Mouse (Mus musculus) neural tube, embryonic 11.5 days (tissue): Measurements from ENCODE around the gene Ptpro. TPM values are rescaled to one million over a fixed set of nuclear protein-coding genes. Genes with fewer than 3 reads are reported as not detected.

Experiments
- ATAC-seq: fragments of 200-750 bp; cut with Nextera tagmentation; 2 replicates; pipeline ENCODE4 v1.8.0; 2017; ENCODE audit warnings: moderate number of reproducible peaks, mild to moderate bottlenecking, moderate TSS enrichment, moderate library complexity; ENCODE audit not compliant: insufficient read depth, low FRiP score, low TSS enrichment
- DNase-seq: peaks from one replicate; pipeline ENCODE4 v3.0.0-alpha.2; 2015; ENCODE audit warnings: low spot score
- H3K27ac ChIP-seq: fragments of 300-500 bp; sonication (generic); 2 replicates; pipeline ENCODE4 v1.5.1; 2014; ENCODE audit warnings: low read depth, mild to moderate bottlenecking, low read length
- H3K27me3 ChIP-seq: fragments of 300-500 bp; sonication (generic); 2 replicates; pipeline ENCODE4 v1.6.1; 2014; ENCODE audit warnings: mild to moderate bottlenecking, low read length, mixed read lengths; ENCODE audit not compliant: control insufficient read depth, insufficient read depth
- H3K36me3 ChIP-seq: fragments of 300-500 bp; sonication (generic); 2 replicates; pipeline ENCODE4 v1.6.1; 2014; ENCODE audit warnings: mild to moderate bottlenecking, low read length, moderate library complexity, mixed read lengths; ENCODE audit not compliant: control insufficient read depth, insufficient read depth
- H3K4me1 ChIP-seq: fragments of 300-500 bp; sonication (generic); 2 replicates; pipeline ENCODE4 v1.6.1; 2014; ENCODE audit warnings: low read length, mixed read lengths; ENCODE audit not compliant: control insufficient read depth, insufficient read depth
- H3K4me2 ChIP-seq: fragments of 300-500 bp; sonication (generic); 2 replicates; pipeline ENCODE4 v1.6.1; 2014; ENCODE audit warnings: low read depth, mild to moderate bottlenecking, moderate library complexity
- H3K4me3 ChIP-seq: fragments of 300-500 bp; sonication (generic); 2 replicates; pipeline ENCODE4 v1.5.1; 2014; ENCODE audit warnings: low read depth, low read length
- H3K9ac ChIP-seq: fragments of 300-500 bp; sonication (generic); 2 replicates; pipeline ENCODE4 v1.6.1; 2014; ENCODE audit warnings: mild to moderate bottlenecking, low read length
- H3K9me3 ChIP-seq: fragments of 300-500 bp; sonication (generic); 2 replicates; pipeline ENCODE4 v1.6.1; 2016; ENCODE audit warnings: low read length; ENCODE audit not compliant: control insufficient read depth
- WGBS: fragments of 180-500 bp; shearing (Covaris S2); extraction: QIAGEN DNeasy Blood & Tissue Kit; methylation state at CpG from one replicate; pipeline ENCODE4 v1.1.7; 2014; 5-methylcytosine and 5-hydroxymethylcytosine counted together
- polyA plus RNA-seq: library from polyadenylated mRNA; unstranded; fragments of >200 nt; fragmentation: Nextera tagmentation; extraction: Ambion mirVana; gene quantifications from 2 replicates; pipeline ENCODE4 v1.2.1, GENCODE M21; 2014

Gene Ptpro
- polyA plus RNA-seq, 1 experiment from 2014 or later = 18.5 TPM

DNA sequence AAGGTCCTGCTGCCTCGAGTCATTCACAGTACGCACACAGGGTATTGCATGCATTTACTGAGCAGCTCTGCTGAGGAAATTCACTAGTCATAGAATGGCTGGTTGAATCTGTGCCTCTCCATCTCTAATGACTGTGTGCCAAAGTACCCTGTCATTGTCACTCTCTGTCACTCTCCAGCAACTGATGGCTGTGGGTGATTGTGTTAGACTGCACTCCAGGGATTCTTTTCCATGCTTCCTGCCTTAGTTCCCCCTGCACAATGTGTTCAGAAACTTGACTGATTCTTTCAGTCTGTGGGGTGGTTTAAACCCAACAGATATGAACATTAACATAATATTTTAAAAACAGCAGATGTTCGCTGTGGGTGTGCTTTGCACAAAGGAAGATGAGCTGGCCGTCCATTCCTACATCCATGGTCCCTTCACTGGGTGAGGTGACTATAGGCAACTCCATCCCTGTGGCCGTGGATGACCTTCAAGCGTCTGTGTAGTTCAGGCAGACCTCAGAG is 29.5 kb downstream of the Ptpro start:
- Histone ChIP-seq H3K4me2 (no peak overlapping the region), H3K4me1 (no peaks in the 10 kb centered on the region), H3K9ac (no peak overlapping the region), H3K27me3 (no peaks in the 10 kb centered on the region), H3K27ac (no peak overlapping the region), H3K36me3 (no peaks in the 10 kb centered on the region; the same call in 1 of the 2 replicates), H3K9me3 (no peaks in the 10 kb centered on the region), H3K4me3 (no peak overlapping the region)
- DNase-seq = no peak
- ATAC-seq = no peak
- WGBS = 84% methylated on average over 6 of the region's 6 CpGs

- no peaks in the 10 kb centered on the region for H3K9me3 ChIP-seq
- no peak for ATAC-seq
- 85% methylated on average over 7 of the region's 7 CpGs for WGBS
- H3K4me3 ChIP-seq = no peak overlapping the region
- H3K9ac ChIP-seq = no peak overlapping the region
- H3K36me3 ChIP-seq = no peaks in the 10 kb centered on the region; the same call in 1 of the 2 replicates
- no peak overlapping the region for H3K27ac ChIP-seq
- H3K4me1 ChIP-seq = no peaks in the 10 kb centered on the region
- H3K4me2 ChIP-seq = no peak overlapping the region
- no peak for DNase-seq
- H3K27me3 ChIP-seq = no peaks in the 10 kb centered on the region
Observed at GRCm38 (mm10) chr6:137282050-137282449, 29.9 kb downstream of the Ptpro start.

DNA sequence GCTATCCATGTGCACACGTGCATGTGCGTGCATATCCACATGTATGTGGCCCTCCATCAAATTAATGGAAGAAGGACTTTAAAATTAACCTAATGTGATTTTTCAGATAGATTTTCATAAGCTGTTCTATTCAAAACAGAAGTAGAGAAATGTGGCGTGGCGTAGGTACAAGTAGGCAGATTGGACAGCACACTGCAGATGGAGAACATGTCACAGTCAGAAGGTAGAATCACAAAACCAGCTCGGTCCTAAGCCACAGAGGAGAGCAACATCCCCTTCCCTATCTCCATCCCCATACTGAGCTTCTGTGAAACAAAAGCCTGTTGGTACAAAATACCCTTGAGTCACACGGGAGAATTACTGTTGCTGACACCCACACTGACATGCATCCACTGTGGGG is 34.3 kb downstream of the Ptpro start:
- Histone ChIP-seq H3K9me3 (no peaks in the 10 kb centered on the region), H3K36me3 (no peaks in the 10 kb centered on the region; the same call in 1 of the 2 replicates), H3K27ac (no peak overlapping the region), H3K4me2 (no peak overlapping the region), H3K9ac (no peak overlapping the region), H3K27me3 (no peaks in the 10 kb centered on the region), H3K4me1 (no peaks in the 10 kb centered on the region), H3K4me3 (no peak overlapping the region)
- no peak for ATAC-seq
- no peak for DNase-seq
- WGBS = 87% methylated on average over 6 of the region's 6 CpGs

GRCm38 (mm10) chr6:137287788-137288187 is 35.7 kb downstream of the Ptpro start:
- no peak overlapping the region for H3K4me3 ChIP-seq
- ATAC-seq = no peak
- no peak for DNase-seq
- H3K27ac ChIP-seq = no peak overlapping the region
- H3K36me3 ChIP-seq = no peaks in the 10 kb centered on the region
- H3K27me3 ChIP-seq = no peaks in the 10 kb centered on the region
- 85% methylated on average over 7 of the region's 7 CpGs for WGBS
- H3K9ac ChIP-seq = no peak overlapping the region
- no peak overlapping the region for H3K4me2 ChIP-seq
- no peaks in the 10 kb centered on the region for H3K9me3 ChIP-seq
- H3K4me1 ChIP-seq = no peaks in the 10 kb centered on the region

- WGBS = 93% methylated on average over 5 of the region's 5 CpGs
- no peak overlapping the region for H3K27ac ChIP-seq
- no peak for DNase-seq
Observed at GRCm38 (mm10) chr6:137288264-137288663, 36.1 kb downstream of the Ptpro start.

GRCm38 (mm10) chr6:137292421-137292820 is 40.3 kb downstream of the Ptpro start:
- Histone ChIP-seq H3K9ac (no peak overlapping the region), H3K4me3 (no peak overlapping the region), H3K36me3 (no peaks in the 10 kb centered on the region), H3K9me3 (no peaks in the 10 kb centered on the region), H3K27me3 (no peaks in the 10 kb centered on the region), H3K4me1 (no peaks in the 10 kb centered on the region), H3K27ac (no peak overlapping the region), H3K4me2 (no peak overlapping the region)
- 66% methylated on average over 2 of the region's 2 CpGs for WGBS
- ATAC-seq (no peak), DNase-seq (no peak)

More at GRCm38 (mm10) chr6:137288264-137288663, 36.1 kb downstream of the Ptpro start:
- no peaks in the 10 kb centered on the region for H3K36me3 ChIP-seq
- no peaks in the 10 kb centered on the region for H3K27me3 ChIP-seq
- no peak overlapping the region for H3K4me2 ChIP-seq
- H3K4me3 ChIP-seq = no peak overlapping the region
- no peak overlapping the region for H3K9ac ChIP-seq
- H3K9me3 ChIP-seq = no peaks in the 10 kb centered on the region
- H3K4me1 ChIP-seq = no peaks in the 10 kb centered on the region
- no peak for ATAC-seq

DNA sequence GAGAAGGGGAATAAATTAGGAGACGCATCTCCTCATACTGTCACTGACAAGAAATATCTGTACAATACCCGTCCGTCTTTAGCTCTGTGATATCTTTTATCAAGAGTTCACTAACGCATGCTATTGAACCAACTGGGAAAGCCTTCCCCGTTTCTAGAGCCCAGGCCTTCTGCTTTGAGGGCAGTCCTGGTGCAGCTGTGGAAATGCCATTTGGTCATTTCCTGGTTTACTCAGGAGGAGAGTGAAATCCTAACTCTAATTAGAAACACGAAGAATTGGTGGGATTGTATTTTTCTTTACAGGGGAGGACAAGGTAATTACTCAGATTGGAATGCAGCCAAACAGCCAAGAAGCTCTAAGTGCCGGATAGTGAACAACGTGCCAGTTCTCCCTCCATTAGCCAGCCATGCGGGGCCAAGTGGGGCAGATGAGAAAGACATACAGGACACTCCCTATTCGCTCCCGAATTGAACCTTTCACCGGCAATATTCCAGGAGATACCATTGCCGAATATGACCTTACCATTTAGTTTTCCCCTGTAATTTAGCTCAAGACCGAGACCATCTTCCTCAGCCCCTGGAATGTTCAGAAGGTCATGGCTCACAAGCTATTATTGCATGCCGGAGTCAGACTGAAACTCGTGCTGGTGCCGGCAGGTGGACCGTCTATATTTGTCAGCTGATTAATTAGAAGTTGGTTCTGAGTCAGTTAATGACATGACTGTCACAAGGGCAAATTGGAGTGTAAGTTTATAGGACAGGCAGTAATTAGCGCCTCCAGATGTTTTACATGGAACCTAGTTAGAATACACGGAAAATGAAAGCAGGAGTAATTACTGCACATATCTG is 43.1 kb downstream of the Ptpro start:
- no peak overlapping the region for H3K4me2 ChIP-seq
- no peak overlapping the region for H3K4me3 ChIP-seq
- DNase-seq = no peak
- no peaks in the 10 kb centered on the region for H3K27me3 ChIP-seq
- H3K9me3 ChIP-seq = no peaks in the 10 kb centered on the region
- ATAC-seq = no peak
- no peaks in the 10 kb centered on the region for H3K36me3 ChIP-seq
- no peak overlapping the region for H3K9ac ChIP-seq
- H3K4me1 ChIP-seq = no peaks in the 10 kb centered on the region
- H3K27ac ChIP-seq = no peak overlapping the region
- WGBS = 77% methylated on average over 20 of the region's 20 CpGs

GRCm38 (mm10) chr6:137302561-137302960 is 50.4 kb downstream of the Ptpro start:
- Histone ChIP-seq H3K27ac (no peak overlapping the region), H3K4me3 (no peak overlapping the region), H3K4me1 (no peaks in the 10 kb centered on the region), H3K9ac (no peak overlapping the region), H3K9me3 (no peaks in the 10 kb centered on the region), H3K36me3 (no peaks in the 10 kb centered on the region), H3K4me2 (no peak overlapping the region), H3K27me3 (no peaks in the 10 kb centered on the region)
- no peak for ATAC-seq
- no peak for DNase-seq
- 78% methylated on average over 4 of the region's 4 CpGs for WGBS

DNA sequence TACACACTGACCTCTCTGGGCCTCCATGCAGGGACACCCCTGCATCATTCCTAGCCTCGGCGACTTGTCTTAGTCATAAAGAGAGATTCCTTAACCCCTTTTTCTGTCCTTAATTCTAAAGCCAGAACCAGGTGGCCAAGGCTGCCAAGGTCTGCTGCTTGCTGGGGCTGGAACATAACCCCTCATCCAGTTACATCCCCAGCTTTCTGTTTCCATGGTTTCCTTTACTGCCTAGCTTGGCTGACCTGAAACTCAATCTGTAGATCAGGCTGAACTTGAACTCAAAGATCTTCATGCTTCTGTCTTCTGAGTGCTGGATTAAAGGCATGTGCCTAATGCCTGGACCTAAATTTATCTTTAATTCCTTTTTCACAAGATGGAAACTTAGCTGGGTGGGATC is 51.7 kb downstream of the Ptpro start:
- DNase-seq (no peak), ATAC-seq (no peak)
- Histone ChIP-seq H3K27me3 (no peaks in the 10 kb centered on the region), H3K27ac (no peak overlapping the region), H3K4me3 (no peak overlapping the region), H3K4me1 (no peaks in the 10 kb centered on the region), H3K4me2 (no peak overlapping the region), H3K9me3 (no peaks in the 10 kb centered on the region), H3K9ac (no peak overlapping the region), H3K36me3 (no peaks in the 10 kb centered on the region)
- 83% methylated on average over 2 of the region's 2 CpGs for WGBS
